Mouse (Mus musculus): ENCODE data around the gene Cplx2.

Gene Cplx2

DNA sequence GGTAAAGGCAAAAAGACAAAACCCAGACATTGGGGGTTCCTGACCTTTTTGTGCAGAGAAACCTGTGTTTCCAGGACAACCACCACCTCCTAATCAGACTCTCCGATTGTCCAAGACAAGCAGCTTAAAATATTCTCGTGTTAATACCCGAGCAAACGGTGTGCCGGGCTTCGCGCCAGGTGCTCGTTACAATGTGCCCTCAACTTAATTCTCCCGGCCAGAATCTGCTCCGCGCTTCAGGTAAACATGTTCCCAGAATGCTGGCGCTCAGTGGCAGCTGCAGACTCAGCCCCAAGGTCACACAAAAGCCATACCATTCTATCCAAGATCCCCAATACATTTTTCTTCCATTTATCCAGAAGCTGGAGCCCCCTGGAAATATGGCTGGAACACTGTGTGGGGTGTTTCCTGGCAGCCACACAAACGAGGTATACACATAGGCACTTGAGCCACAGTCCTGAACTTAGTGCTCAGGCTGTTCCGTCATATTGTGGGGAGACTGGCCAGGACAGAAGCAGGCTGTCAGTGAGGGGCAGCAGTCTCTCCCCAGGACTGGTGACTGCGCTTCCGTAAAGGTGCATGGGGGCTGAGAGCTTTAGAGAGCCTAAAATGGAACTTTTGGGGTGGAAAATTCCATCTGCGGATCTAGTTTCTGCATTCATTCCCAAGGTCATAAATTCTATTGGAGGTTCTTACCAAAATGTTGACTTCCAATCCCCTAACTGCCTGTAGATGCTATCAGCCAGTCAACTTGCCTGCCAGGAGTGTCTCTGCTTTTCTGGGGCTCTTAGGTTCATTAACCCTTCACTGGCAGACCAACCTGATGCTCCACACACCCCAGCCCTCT lies 32.3 kb downstream of the Cplx2 start:
- DNase-seq (ENCODE audit: low read depth) = no peak

DNA sequence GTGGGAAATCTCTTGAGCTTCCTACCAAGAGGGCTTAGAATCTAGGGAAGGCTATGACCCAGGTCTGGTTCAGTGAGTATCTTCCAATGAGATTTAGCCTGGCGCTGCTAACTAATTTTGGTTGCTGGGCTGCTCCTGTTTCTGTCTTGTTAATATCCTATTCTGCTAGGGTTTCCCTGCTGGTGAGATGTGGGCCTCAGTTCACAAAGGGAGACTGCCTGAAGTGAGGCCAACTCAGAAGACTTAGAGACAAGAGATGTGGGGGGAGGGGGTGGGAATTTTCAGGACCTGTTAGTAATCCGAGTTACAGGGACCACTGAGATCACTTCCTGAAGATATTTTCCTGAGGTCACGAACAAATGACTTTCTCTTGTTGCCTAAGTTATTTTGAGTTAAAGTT lies 33.1 kb downstream of the Cplx2 start:
- no peak for DNase-seq (ENCODE audit: low read depth)

DNA sequence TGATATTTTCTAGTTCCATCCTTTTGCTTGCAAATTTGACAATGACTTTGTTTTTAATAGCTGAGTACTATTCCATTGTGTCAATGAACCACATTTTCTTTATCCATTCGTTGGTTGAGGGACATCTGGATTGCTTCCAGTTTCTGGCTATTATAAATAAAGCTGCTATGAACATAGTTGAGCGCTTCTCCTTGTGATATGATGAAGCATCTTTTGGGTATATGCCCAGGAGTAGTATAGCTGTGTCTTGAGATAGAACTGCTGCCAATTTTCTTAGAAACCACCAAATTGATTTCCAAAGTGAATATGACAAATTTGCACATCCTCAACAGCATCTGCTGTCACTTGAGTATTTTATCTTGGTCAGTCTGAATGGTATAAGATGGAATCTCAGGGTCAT lies 34.7 kb downstream of the Cplx2 start:
- no peak for DNase-seq (ENCODE audit: low read depth)

DNA sequence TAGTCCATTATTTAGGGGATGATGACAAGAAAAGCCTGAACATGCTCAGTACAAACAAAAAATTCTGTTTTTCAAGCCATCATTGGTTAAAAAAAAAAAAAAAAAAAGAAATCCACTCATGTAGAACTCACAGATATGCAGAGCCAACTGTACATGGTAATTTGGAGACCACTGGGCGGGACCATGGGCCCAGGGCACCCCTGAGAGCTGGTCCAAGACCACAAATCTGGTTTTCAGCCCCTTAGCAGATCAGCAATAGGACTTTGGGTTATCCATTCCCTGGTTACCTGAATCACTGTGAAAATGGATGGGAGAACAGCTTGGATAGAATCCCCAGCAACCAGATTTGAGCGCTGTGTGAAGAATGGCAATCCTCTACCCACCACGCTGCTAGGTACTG lies 40.5 kb downstream of the Cplx2 start:
- DNase-seq (ENCODE audit: low read depth) = no peak

DNA sequence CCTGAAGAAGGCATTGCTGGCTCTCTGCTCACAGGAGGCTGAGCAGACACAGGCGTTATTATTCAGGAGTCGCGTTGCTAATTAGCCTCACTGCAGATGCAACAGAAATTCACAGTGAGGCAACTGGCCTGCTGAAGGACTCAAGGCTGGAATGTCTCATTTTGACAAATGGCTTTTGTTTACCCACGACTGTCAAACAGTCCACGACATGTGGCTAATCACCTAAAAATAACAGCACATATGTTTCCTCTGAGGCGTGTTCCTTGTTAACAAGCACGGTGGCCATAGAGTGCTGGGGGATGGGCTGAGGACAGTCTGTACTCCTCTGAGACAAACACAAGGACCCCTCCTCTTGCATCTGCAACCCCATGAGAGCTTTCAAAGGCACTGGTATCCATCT lies 41.1 kb downstream of the Cplx2 start:
- no peak for DNase-seq (ENCODE audit: low read depth)

GRCm38 (mm10) chr13:54412721-54413120 lies 41.6 kb downstream of the Cplx2 start:
- DNase-seq (ENCODE audit: low read depth) = no peak

DNA sequence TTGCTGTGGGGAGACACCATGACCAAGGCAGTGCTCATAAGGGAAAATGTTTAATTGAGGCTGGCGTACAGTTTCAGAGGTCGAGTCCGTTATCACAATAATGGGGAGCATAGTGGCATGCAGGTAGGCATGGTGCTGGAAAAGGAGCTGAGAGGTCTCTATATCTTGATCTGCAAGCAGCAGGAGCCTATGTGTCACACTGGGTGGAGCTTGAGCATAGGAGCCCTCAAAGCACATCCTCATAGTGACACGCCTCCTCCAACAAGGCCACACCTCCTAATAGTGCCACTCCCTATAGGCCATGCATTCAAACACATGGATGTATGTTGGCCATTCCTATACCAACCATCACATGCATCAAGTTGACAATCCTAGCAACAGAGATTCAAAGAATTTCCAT lies 43.9 kb downstream of the Cplx2 start:
- no peak for DNase-seq (ENCODE audit: low read depth)

DNA sequence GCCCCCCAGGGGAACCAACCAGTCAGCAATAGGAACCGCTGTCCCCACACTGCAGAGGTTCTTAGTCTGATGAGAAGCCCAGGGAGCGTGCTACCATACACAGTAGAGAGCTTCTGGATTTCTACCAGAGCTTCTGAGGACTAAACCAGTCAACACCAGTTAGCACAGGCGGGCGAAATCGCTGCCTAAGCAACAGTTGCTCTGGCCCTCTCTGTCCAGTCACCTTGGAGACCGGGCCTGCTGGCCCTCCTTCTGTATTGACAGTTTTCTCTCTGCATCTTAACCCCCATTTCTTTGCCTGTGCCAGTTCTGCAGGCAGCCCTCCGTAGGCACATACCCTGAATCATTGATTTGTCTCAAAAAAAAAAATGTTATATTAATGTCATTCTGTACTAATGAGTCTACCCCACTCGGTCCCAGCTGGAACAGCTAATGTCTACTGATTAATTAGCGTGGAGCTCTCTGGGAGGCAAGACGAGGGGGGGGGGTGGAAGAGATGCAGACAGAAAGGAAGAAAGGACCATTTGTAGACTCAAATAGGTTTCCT lies 47.7 kb downstream of the Cplx2 start:
- no peak for DNase-seq (ENCODE audit: low read depth)

DNA sequence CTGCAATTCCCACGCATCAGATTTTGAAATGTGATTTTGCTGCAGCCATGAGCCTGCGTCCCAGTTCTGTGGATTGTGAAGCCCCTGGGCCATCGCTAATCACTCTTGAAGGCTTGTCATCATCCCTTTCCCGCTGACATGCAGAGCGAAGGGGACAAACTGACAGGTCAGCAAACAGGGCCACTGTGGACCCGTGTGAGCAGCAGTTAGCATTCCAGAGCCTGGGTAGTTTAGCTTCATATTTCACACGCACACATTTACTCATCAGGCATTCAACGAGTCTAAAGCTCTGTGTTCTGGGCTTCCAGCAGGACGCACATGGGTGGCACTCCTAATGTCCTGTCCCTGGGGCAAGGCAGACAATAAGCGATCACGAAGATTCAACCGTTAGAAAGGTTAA lies 49.1 kb downstream of the Cplx2 start:
- no peak for DNase-seq (ENCODE audit: low read depth)

DNA sequence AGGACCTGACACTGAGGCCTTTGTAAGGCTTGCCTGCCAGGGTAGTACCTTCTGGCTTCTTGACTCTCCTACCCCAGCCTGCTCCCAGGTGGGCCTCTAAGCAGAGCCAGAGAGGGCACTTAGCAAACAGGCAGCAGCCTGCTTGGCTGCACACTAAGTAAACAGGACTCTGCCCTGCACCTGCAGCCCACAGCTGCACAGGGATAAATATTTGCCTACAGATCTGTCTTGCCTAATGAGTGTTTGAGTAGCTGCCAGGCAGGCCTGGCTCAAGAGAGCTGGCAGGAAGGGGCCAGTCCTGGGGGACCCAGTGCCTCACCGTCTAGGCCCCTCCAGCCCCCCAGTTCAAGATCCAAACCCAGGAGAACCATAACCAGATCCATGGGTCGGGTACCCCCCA lies 54.1 kb downstream of the Cplx2 start:
- DNase-seq (ENCODE audit: low read depth) = no peak

- no peak for DNase-seq (ENCODE audit: low read depth)
These were observed 55.9 kb downstream of the Cplx2 start for GRCm38 (mm10) chr13:54426781-54427655.

- DNase-seq (ENCODE audit: low read depth) = no peak
These were observed 57.6 kb downstream of the Cplx2 start for GRCm38 (mm10) chr13:54428771-54429170.

- no peak for DNase-seq (ENCODE audit: low read depth)
These were observed 58.9 kb downstream of the Cplx2 start for GRCm38 (mm10) chr13:54430051-54430450.

DNA sequence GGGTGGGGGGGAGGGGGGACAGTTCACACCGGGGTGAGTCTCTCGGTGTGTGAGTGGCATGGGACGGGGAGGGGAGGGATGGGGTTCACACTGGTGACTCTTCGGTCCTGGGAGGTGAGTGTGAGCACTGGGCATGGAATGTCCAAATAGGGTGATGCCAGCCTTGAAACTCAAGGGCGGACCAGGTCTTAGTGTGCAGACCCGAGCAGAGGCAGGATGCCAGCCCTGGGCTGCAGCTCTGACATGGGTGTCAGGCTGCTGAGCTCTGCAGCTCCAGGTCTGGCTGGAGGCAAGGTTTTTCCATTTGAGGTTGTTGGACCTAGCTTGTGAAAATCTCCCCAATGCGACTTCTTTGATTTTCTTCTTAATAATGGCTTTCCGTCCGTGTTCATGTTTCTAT lies 60.0 kb downstream of the Cplx2 start:
- no peak for DNase-seq (ENCODE audit: low read depth)

All from c-Kit-positive CD71-positive TER-119-negative erythroid progenitor cells, embryonic 14.5 days (primary cell).